Mouse (Mus musculus) limb, embryonic 10.5 days (tissue): Measurements from ENCODE around the gene Jund. TPM values are rescaled to one million over a fixed set of nuclear protein-coding genes. Genes with fewer than 3 reads are reported as not detected.

Experiments used
- DNase-seq: peaks from one replicate; pipeline ENCODE4 v3.0.0-alpha.2; 2017; ENCODE audit warnings: low spot score
- H3K27ac ChIP-seq: fragments of 300-500 bp; sonication (generic); 2 replicates; pipeline ENCODE4 v1.5.1; 2016; ENCODE audit warnings: mild to moderate bottlenecking
- H3K27me3 ChIP-seq: fragments of 300-500 bp; sonication (generic); 2 replicates; pipeline ENCODE4 v1.6.1; 2016; ENCODE audit warnings: low read depth, mild to moderate bottlenecking; ENCODE audit not compliant: poor library complexity, severe bottlenecking
- H3K36me3 ChIP-seq: fragments of 300-500 bp; sonication (generic); 2 replicates; pipeline ENCODE4 v1.6.1; 2016; ENCODE audit warnings: mild to moderate bottlenecking, moderate library complexity
- H3K4me1 ChIP-seq: fragments of 300-500 bp; sonication (generic); 2 replicates; pipeline ENCODE4 v1.6.1; 2016
- H3K4me3 ChIP-seq: fragments of 300-500 bp; sonication (generic); 2 replicates; pipeline ENCODE4 v1.5.1; 2016; ENCODE audit warnings: mild to moderate bottlenecking, moderate library complexity
- H3K9me3 ChIP-seq: fragments of 300-500 bp; sonication (generic); replicated peaks from 2 replicates; pipeline ENCODE4 v1.6.1; 2016; ENCODE audit warnings: mild to moderate bottlenecking
- WGBS: fragments of 180-500 bp; shearing (Covaris S2); methylation state at CpG from one replicate; pipeline ENCODE4 v1.1.7; 2016; 5-methylcytosine and 5-hydroxymethylcytosine counted together
- polyA plus RNA-seq: library from polyadenylated mRNA; unstranded; fragments of >200 nt; fragmentation: Nextera tagmentation; extraction: Ambion mirVana; gene quantifications from 2 replicates; pipeline ENCODE4 v1.2.1, GENCODE M21; 2016

The Jund gene
- polyA plus RNA-seq, 1 experiment from 2014 or later, result 80.6 TPM

DNA sequence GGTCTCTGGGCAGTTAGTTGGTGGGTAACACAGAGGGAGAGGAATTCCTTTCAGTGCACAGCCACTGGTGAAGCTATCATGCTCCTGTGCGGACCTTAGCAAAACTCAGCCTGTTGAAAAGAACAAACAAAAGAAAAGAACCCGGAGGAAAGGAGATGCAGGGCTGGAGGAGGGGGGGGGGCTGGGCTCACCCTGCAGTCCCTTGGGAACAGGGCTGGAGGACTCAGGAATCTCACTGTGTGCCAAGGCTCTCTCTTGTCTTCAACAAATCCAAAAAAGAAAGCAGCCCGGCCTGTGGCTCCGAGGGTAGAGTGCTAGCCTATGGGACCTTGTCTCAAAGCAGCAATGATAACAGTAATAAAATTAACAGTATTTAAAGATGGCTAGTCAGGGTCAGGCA, 35.1 kb upstream of the Jund start:
- Histone ChIP-seq H3K27me3 (no peaks in the 10 kb centered on the region), H3K4me1 (peaks cover 18% of the 10 kb centered on the region), H3K9me3 (no peaks in the 10 kb centered on the region), H3K27ac (no peak overlapping the region), H3K4me3 (no peak overlapping the region), H3K36me3 (no peaks in the 10 kb centered on the region)
- 82% methylated on average over 4 of the region's 4 CpGs for WGBS
- no peak for DNase-seq

- Histone ChIP-seq H3K4me1 (peaks cover 9% of the 10 kb centered on the region), H3K27me3 (no peaks in the 10 kb centered on the region), H3K4me3 (no peak overlapping the region), H3K36me3 (no peaks in the 10 kb centered on the region), H3K9me3 (no peaks in the 10 kb centered on the region), H3K27ac (no peak overlapping the region)
- WGBS, result 81% methylated on average over 3 of the region's 3 CpGs
- no peak for DNase-seq
Observed at GRCm38 (mm10) chr8:70664631-70665030, 34.1 kb upstream of the Jund start.

DNA sequence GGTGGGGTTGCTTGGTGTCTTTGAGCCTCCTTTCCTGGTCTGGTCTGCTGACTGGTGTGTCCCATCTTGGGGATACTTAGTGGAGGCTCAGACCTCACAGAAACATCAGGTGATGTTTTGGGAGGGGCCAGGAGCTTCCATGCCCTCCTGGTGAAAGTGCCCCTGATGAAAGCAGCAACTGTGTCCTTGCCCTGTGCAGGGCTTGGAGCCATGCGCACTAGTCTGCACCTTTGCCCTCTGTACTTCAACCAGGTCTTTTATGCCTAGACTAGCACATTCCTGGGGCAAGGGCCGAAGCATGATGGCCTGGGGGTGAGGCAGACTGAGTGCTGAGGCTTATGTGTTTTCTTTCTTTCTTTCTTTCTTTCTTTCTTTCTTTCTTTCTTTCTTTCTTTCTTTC, 33.1 kb upstream of the Jund start:
- Histone ChIP-seq H3K4me1 (peaks cover under 1% of the 10 kb centered on the region), H3K36me3 (no peaks in the 10 kb centered on the region), H3K9me3 (no peaks in the 10 kb centered on the region), H3K27me3 (no peaks in the 10 kb centered on the region), H3K27ac (no peak overlapping the region), H3K4me3 (no peak overlapping the region)
- 71% methylated on average over 2 of the region's 2 CpGs for WGBS
- DNase-seq, result no peak

GRCm38 (mm10) chr8:70667071-70667470, 31.7 kb upstream of the Jund start:
- Histone ChIP-seq H3K27me3 (no peaks in the 10 kb centered on the region), H3K36me3 (no peaks in the 10 kb centered on the region), H3K9me3 (no peaks in the 10 kb centered on the region), H3K4me3 (no peak overlapping the region), H3K27ac (no peak overlapping the region), H3K4me1 (peaks cover 8% of the 10 kb centered on the region; the same call in 1 of the 2 replicates)
- DNase-seq, result no peak
- 78% methylated on average over 5 of the region's 5 CpGs for WGBS

DNA sequence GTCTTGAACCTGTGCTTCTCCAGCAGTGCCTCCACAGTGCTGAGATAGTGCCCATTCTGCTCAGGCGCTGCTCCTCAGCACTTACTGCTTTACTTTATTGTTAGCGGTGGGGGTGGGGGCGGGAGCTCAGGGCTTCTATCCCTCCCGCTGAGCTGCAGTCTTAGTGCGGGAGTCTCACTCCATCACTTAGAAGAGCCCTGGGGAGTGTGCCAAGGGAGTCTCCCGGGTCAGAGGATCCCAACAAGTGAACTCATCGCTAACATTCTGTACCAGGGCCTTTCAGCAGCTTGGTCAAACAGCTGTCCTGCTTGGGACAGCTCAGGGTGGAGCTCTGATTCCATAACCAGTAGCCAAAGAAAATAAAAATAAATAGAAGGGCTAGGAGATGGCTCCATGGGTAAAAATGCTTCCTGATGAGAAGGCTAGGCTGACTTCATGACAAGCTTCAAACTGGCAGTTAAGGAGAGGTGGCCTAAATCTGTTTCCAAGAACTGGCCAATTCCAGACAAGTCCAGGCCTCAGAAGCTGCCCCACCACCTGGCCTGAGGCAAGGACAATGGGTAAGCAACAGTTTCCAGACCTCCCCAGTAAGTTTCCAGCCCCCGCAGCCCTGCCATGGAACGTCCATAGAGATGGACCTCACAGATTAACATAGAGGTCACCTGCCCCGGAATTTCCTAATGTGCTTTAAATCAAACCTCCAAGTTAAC, 27.0 kb upstream of the Jund start:
- H3K27me3 ChIP-seq, result no peaks in the 10 kb centered on the region
- no peak for DNase-seq
- H3K36me3 ChIP-seq, result peaks cover 11% of the 10 kb centered on the region
- peak overlapping the region; percentile 97; the same call in 1 of the 2 replicates for H3K27ac ChIP-seq
- H3K4me1 ChIP-seq, result peaks cover 35% of the 10 kb centered on the region
- no peaks in the 10 kb centered on the region for H3K9me3 ChIP-seq
- WGBS, result 66% methylated on average over 10 of the region's 10 CpGs
- H3K4me3 ChIP-seq, result no peak overlapping the region

DNA sequence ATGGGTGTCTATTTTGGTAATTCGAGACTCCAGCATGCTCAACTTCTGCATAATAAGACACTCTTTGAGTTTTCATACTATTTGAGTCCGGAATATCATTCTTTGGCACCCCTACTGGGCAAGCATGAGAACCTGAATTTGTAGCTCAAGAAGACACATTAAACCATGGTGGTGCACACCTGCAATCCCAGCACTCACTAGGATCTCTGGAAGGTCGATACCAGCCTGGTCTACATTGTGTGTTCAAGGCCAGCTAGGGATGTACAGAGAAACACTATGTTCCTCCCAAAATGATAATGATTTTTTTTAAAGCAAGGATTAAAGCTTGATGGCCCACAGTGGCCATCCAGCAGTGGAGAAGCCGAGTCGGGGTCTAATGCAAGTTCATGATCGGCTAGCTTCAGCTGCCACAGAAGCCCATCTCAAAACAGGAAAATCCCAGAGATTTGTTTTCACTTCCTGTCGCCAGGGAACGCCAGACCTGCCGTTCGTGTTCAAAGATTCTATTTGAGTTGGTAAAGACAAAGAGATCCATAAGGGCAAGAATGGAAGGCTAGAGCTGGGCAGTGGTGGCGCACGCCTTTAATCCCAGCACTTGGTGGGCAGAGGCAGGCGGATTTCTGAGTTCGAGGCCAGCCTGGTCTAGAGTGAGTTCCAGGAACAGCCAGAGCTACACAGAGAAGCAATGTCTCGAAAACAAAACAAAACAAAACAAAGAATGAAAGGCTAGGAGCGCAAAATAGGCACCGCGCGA, 26.2 kb upstream of the Jund start:
- Histone ChIP-seq H3K4me1 (peaks cover 35% of the 10 kb centered on the region), H3K27me3 (no peaks in the 10 kb centered on the region), H3K9me3 (no peaks in the 10 kb centered on the region), H3K27ac (peak overlapping the region; percentile 97), H3K4me3 (peak overlapping the region; percentile 80), H3K36me3 (peaks cover 18% of the 10 kb centered on the region)
- no peak for DNase-seq
- 40% methylated on average over 19 of the region's 19 CpGs for WGBS

- peak; percentile 96 for DNase-seq
- peaks cover 35% of the 10 kb centered on the region for H3K4me1 ChIP-seq
- peaks cover 26% of the 10 kb centered on the region for H3K36me3 ChIP-seq
- H3K4me3 ChIP-seq, result peak within 1 kb of the TSS; percentile 80
- no peaks in the 10 kb centered on the region for H3K9me3 ChIP-seq
- H3K27ac ChIP-seq, result peak within 1 kb of the TSS; percentile 97
- no peaks in the 10 kb centered on the region for H3K27me3 ChIP-seq
- WGBS, result under 1% methylated on average over 60 of the region's 60 CpGs
Observed at GRCm38 (mm10) chr8:70673079-70673856, 25.5 kb upstream of the Jund start, which contains the start of gene Lsm4. Gene Lsm4, plus strand, starts transcription at chr8:70673248.

GRCm38 (mm10) chr8:70674109-70674508, 24.6 kb upstream of the Jund start:
- no peak for DNase-seq
- H3K27ac ChIP-seq, result peak overlapping the region; percentile 97
- no peaks in the 10 kb centered on the region for H3K9me3 ChIP-seq
- WGBS, result 87% methylated on average over 3 of the region's 3 CpGs
- H3K4me3 ChIP-seq, result peak overlapping the region; percentile 80
- H3K4me1 ChIP-seq, result peaks cover 35% of the 10 kb centered on the region
- H3K36me3 ChIP-seq, result peaks cover 35% of the 10 kb centered on the region
- no peaks in the 10 kb centered on the region for H3K27me3 ChIP-seq

GRCm38 (mm10) chr8:70674716-70675115, 24.0 kb upstream of the Jund start:
- Histone ChIP-seq H3K27ac (peak overlapping the region; percentile 97; the same call in 1 of the 2 replicates), H3K4me1 (peaks cover 36% of the 10 kb centered on the region), H3K4me3 (peak overlapping the region; percentile 80; the same call in 1 of the 2 replicates), H3K36me3 (peaks cover 41% of the 10 kb centered on the region), H3K27me3 (no peaks in the 10 kb centered on the region), H3K9me3 (no peaks in the 10 kb centered on the region)
- WGBS, result 73% methylated on average over 4 of the region's 4 CpGs
- no peak for DNase-seq

DNA sequence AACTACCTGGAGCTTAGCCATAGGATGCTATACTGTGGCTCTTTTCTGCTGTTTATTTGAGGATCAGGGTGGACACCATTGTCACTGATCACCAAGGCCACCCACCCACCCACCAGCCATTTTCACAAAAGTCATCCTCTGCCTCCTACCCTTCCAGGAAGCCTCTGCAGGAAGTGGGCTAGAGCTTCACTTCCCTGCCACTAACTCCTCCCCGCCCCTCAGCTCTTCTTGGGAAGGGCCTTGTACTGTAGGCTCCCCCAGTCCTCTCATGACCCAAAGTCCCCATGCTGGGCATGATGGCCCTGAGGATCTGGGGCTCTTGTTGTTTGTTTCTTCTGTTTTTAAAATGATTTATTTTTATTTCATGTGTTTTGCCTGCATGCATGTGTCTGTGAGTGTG, 23.4 kb upstream of the Jund start:
- Histone ChIP-seq H3K4me1 (peaks cover 39% of the 10 kb centered on the region), H3K9me3 (no peaks in the 10 kb centered on the region), H3K4me3 (no peak overlapping the region), H3K27me3 (no peaks in the 10 kb centered on the region), H3K27ac (no peak overlapping the region), H3K36me3 (peaks cover 47% of the 10 kb centered on the region)
- DNase-seq, result no peak
- 97% methylated on average over 1 of the region's 1 CpGs for WGBS

- 94% methylated on average over 15 of the region's 15 CpGs for WGBS
- Histone ChIP-seq H3K9me3 (no peaks in the 10 kb centered on the region), H3K36me3 (peaks cover 47% of the 10 kb centered on the region), H3K27ac (no peak overlapping the region), H3K4me1 (peaks cover 35% of the 10 kb centered on the region), H3K27me3 (no peaks in the 10 kb centered on the region), H3K4me3 (no peak overlapping the region)
- no peak for DNase-seq
Observed at GRCm38 (mm10) chr8:70677451-70678080, 21.2 kb upstream of the Jund start.

DNA sequence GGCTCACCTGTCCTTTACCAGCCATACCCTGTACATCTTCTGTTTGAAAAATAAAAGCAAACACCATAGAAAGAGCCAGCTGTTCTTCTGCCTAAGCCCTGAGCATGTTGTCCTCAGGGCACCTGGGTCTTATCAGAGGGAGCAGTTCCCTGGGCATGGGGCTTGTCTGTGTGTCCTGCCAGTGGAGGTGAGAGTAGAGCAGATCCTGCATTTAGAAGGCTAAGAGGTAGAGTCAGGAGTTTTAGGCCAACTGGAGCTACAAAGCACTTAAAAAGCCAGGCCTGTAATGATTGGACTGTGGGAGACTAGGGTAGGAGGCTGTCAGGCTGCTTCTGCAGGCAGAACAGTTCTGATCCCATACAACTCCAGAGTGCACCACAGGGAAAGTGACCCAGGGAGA, 20.1 kb upstream of the Jund start:
- Histone ChIP-seq H3K36me3 (peaks cover 47% of the 10 kb centered on the region), H3K4me1 (peaks cover 33% of the 10 kb centered on the region), H3K27ac (no peak overlapping the region), H3K9me3 (no peaks in the 10 kb centered on the region), H3K27me3 (no peaks in the 10 kb centered on the region), H3K4me3 (no peak overlapping the region)
- no peak for DNase-seq
